Mouse (Mus musculus): ENCODE measurements around the gene Metap1.

DNA sequence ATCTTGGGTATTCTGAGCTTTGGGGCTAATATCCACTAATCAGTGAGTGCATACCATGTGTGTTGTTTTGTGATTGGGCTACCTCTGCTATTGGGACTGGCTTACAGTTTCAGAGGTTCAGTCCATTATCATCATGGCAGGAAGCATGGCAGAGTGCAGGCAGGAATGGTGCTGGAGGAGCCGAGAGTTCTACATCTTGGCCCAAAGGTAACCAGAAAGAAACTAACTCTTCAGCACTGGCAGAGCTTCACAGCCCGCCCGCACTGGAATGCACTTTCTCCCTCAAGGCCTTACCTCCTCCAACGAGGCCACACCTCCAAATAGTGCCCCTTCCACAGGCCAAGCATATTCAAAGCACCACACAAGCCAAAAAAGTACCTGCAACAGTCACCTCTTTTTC is 9.4 kb upstream of the Metap1 start:
- TF ChIP-seq CTCF (IDR thresholded peaks at IDR 0.05; ENCODE audit: borderline replicate concordance, control insufficient read depth, extremely low read depth, insufficient read depth, low read length, poor library complexity), result no peak
- no peak for TF ChIP-seq POLR2A (IDR thresholded peaks at IDR 0.05; ENCODE audit: control insufficient read depth, extremely low read depth, insufficient read depth, low read length, poor library complexity)

Data from thymus, adult 2 months (tissue).